Mouse (Mus musculus): Measurements from ENCODE around the gene Lrrc73.

GRCm38 (mm10) chr17:46287678-46288095, 34.4 kb downstream of the Lrrc73 start:
- TF ChIP-seq TAL1 (IDR thresholded peaks at IDR 0.05; ENCODE audit: low read length) (no peak), GATA1 (IDR thresholded peaks at IDR 0.05; ENCODE audit: low read length) (no peak)

Data from erythroblast, embryonic 14.5 days (primary cell).